Mouse (Mus musculus) erythroblast, embryonic 14.5 days (primary cell): ENCODE data around the gene Ddr1. TPM values are rescaled to one million over a fixed set of nuclear protein-coding genes. Genes with fewer than 3 reads are reported as not detected.
A peak's percentile ranks its signal among the peaks of the same experiment; 100 is the strongest.
"Not testable (repeated sequence)": the region's sequence is repeated elsewhere in the genome, so short reads cannot be mapped to it uniquely, and the experiment has no call there.

ENCODE experiments used
- H3K27me3 ChIP-seq: 2 replicates; pipeline ENCODE4 v1.6.1; 2012; ENCODE audit warnings: inconsistent platforms; ENCODE audit not compliant: control insufficient read depth
- H3K36me3 ChIP-seq: 2 replicates; pipeline ENCODE4 v1.6.1; 2012; ENCODE audit warnings: mild to moderate bottlenecking, inconsistent platforms; ENCODE audit not compliant: control insufficient read depth
- H3K4me1 ChIP-seq: 2 replicates; pipeline ENCODE4 v1.6.1; 2012; ENCODE audit warnings: inconsistent platforms; ENCODE audit not compliant: control insufficient read depth
- H3K4me3 ChIP-seq: replicated peaks from 2 replicates; pipeline ENCODE3; 2012; ENCODE audit warnings: moderate library complexity, mild to moderate bottlenecking, inconsistent platforms
- H3K9me3 ChIP-seq: 2 replicates; pipeline ENCODE4 v1.6.1; 2012; ENCODE audit warnings: low read length, inconsistent platforms, mixed read lengths; ENCODE audit not compliant: control insufficient read depth
- GATA1 ChIP-seq: IDR thresholded peaks from 2 replicates; pipeline ENCODE4 v1.6.1; 2012; ENCODE audit warnings: low read length, inconsistent platforms, mixed read lengths
- TAL1 ChIP-seq: IDR thresholded peaks from 3 replicates; pipeline ENCODE4 v1.6.1; 2012; ENCODE audit warnings: low read length, inconsistent platforms, mixed read lengths
- polyA plus RNA-seq: library from polyadenylated mRNA; stranded (reverse); fragments of >175 nt; gene quantifications from 2 replicates; pipeline ENCODE4 v1.2.3, GENCODE M21; 2012

Ddr1 gene
- polyA plus RNA-seq, 1 experiment, result not detected

GRCm38 (mm10) chr17:35739675-35740074, 35.3 kb upstream of the Ddr1 start:
- H3K4me1 ChIP-seq, result peaks cover 85% of the 10 kb centered on the region
- H3K4me3 ChIP-seq, result peak overlapping the region; percentile 2
- no peak for TF ChIP-seq TAL1
- no peak for TF ChIP-seq GATA1
- peaks cover 8% of the 10 kb centered on the region for H3K36me3 ChIP-seq
- no peaks in the 10 kb centered on the region for H3K9me3 ChIP-seq
- peaks cover 6% of the 10 kb centered on the region; the same call in 1 of the 2 replicates for H3K27me3 ChIP-seq

GRCm38 (mm10) chr17:35737743-35738142, 33.3 kb upstream of the Ddr1 start:
- no peaks in the 10 kb centered on the region for H3K9me3 ChIP-seq
- H3K36me3 ChIP-seq, result peaks cover 5% of the 10 kb centered on the region
- TF ChIP-seq GATA1, result no peak
- TF ChIP-seq TAL1, result no peak
- H3K27me3 ChIP-seq, result peaks cover 6% of the 10 kb centered on the region; the same call in 1 of the 2 replicates
- peaks cover 74% of the 10 kb centered on the region for H3K4me1 ChIP-seq
- peak overlapping the region; percentile 41 for H3K4me3 ChIP-seq

- no peak overlapping the region for H3K4me3 ChIP-seq
- peaks cover 5% of the 10 kb centered on the region for H3K36me3 ChIP-seq
- peaks cover 61% of the 10 kb centered on the region for H3K4me1 ChIP-seq
- no peaks in the 10 kb centered on the region for H3K9me3 ChIP-seq
- H3K27me3 ChIP-seq, result peaks cover 12% of the 10 kb centered on the region
- TF ChIP-seq GATA1 (no peak), TAL1 (no peak)
Observed at GRCm38 (mm10) chr17:35736280-35736960, 32.0 kb upstream of the Ddr1 start.

GRCm38 (mm10) chr17:35734478-35734877, 30.1 kb upstream of the Ddr1 start:
- TF ChIP-seq TAL1 (no peak), GATA1 (no peak)
- no peaks in the 10 kb centered on the region for H3K36me3 ChIP-seq
- H3K27me3 ChIP-seq, result peaks cover 21% of the 10 kb centered on the region
- no peak overlapping the region for H3K4me3 ChIP-seq
- H3K4me1 ChIP-seq, result peaks cover 41% of the 10 kb centered on the region
- H3K9me3 ChIP-seq, result no peaks in the 10 kb centered on the region

GRCm38 (mm10) chr17:35733398-35733797, 29.0 kb upstream of the Ddr1 start:
- no peak overlapping the region for H3K4me3 ChIP-seq
- H3K4me1 ChIP-seq, result peaks cover 31% of the 10 kb centered on the region
- H3K9me3 ChIP-seq, result no peaks in the 10 kb centered on the region
- no peaks in the 10 kb centered on the region for H3K36me3 ChIP-seq
- peaks cover 18% of the 10 kb centered on the region for H3K27me3 ChIP-seq
- TF ChIP-seq GATA1 (no peak), TAL1 (no peak)

GRCm38 (mm10) chr17:35731431-35732145, 27.2 kb upstream of the Ddr1 start:
- H3K9me3 ChIP-seq, result no peaks in the 10 kb centered on the region
- TF ChIP-seq GATA1, result no peak
- H3K27me3 ChIP-seq, result peaks cover 32% of the 10 kb centered on the region
- H3K4me1 ChIP-seq, result peaks cover 24% of the 10 kb centered on the region
- no peak overlapping the region for H3K4me3 ChIP-seq
- H3K36me3 ChIP-seq, result no peaks in the 10 kb centered on the region

GRCm38 (mm10) chr17:35730112-35730511, 25.7 kb upstream of the Ddr1 start:
- not testable (repeated sequence) for H3K36me3 ChIP-seq, H3K9me3 ChIP-seq, H3K4me3 ChIP-seq
- Histone ChIP-seq H3K4me1 (peaks cover 21% of the 10 kb centered on the region), H3K27me3 (peaks cover 34% of the 10 kb centered on the region)

GRCm38 (mm10) chr17:35728821-35729220, 24.4 kb upstream of the Ddr1 start:
- Histone ChIP-seq H3K36me3 (no peaks in the 10 kb centered on the region), H3K27me3 (peaks cover 46% of the 10 kb centered on the region), H3K4me1 (peaks cover 9% of the 10 kb centered on the region), H3K4me3 (no peak overlapping the region), H3K9me3 (peaks cover 3% of the 10 kb centered on the region; the same call in 1 of the 2 replicates)
- no peak for TF ChIP-seq TAL1
- TF ChIP-seq GATA1, result no peak

GRCm38 (mm10) chr17:35727471-35728205, 23.2 kb upstream of the Ddr1 start:
- Histone ChIP-seq H3K4me1 (peaks cover 9% of the 10 kb centered on the region), H3K36me3 (no peaks in the 10 kb centered on the region), H3K9me3 (peaks cover 4% of the 10 kb centered on the region; the same call in 1 of the 2 replicates), H3K4me3 (no peak overlapping the region), H3K27me3 (peaks cover 54% of the 10 kb centered on the region)
- TF ChIP-seq GATA1 (no peak), TAL1 (no peak)
